Mouse (Mus musculus) effector memory CD4-positive, alpha-beta T cell, adult 7 months (primary cell): ENCODE measurements around the gene Alg1. TPM values are rescaled to one million over a fixed set of nuclear protein-coding genes. Genes with fewer than 3 reads are reported as not detected.

Source experiments
- polyA plus RNA-seq: library from polyadenylated mRNA; unstranded; fragments of 100-300 nt; shearing (Covaris generic); gene quantifications from one replicate; pipeline ENCODE4 v1.2.1, GENCODE M21; 2017

The Alg1 gene
- polyA plus RNA-seq: 37.7 TPM

GRCm38 (mm10) chr16:5233418-5234313 lies at the start of gene Alg1:
Gene Alg1, plus strand, starts transcription at chr16:5233621.

GRCm38 (mm10) chr16:5203668-5204433 lies 29.6 kb upstream of the Alg1 start, which contains the start of gene Nagpa:
Gene Nagpa, minus strand, starts transcription at chr16:5204012.

GRCm38 (mm10) chr16:5222140-5222539 lies 11.3 kb upstream of the Alg1 start, which contains the start of gene AU021092:
Gene AU021092, minus strand, starts transcription at chr16:5222299.

GRCm38 (mm10) chr16:5255779-5256496 lies 22.5 kb downstream of the Alg1 start, which contains the start of gene Eef2kmt:
Gene Eef2kmt, minus strand, starts transcription at chr16:5255983.

Other genes with a start within 250 kb of the Alg1 start
- 0.24 TPM for gene Sept12, start 235.8 kb upstream of the Alg1 start, polyA plus RNA-seq
- gene Smim22, start 226.3 kb upstream of the Alg1 start, polyA plus RNA-seq: not detected
- gene Rogdi, start 220.1 kb upstream of the Alg1 start, polyA plus RNA-seq: 14.6 TPM
- gene Glyr1, start 183.8 kb upstream of the Alg1 start, polyA plus RNA-seq: 109 TPM
- 62.2 TPM for gene Ubn1, start 183.6 kb upstream of the Alg1 start, polyA plus RNA-seq
- 0.37 TPM for gene Ppl, start 101.2 kb upstream of the Alg1 start, polyA plus RNA-seq
- gene Sec14l5, start 86.5 kb upstream of the Alg1 start, polyA plus RNA-seq: not detected
- 38.5 TPM for gene Nagpa, start 29.6 kb upstream of the Alg1 start, polyA plus RNA-seq
- gene AU021092, start 11.3 kb upstream of the Alg1 start, polyA plus RNA-seq: not detected
- gene Eef2kmt, start 22.4 kb downstream of the Alg1 start, polyA plus RNA-seq: 26.7 TPM